Mouse (Mus musculus): ENCODE measurements around the gene Galnt15. TPM values are rescaled to one million over a fixed set of nuclear protein-coding genes. Genes with fewer than 3 reads are reported as not detected.

Galnt15 gene
- total and polyA plus RNA-seq, 2 experiments from 2014 or later: 2.4 to 5.1 TPM

DNA sequence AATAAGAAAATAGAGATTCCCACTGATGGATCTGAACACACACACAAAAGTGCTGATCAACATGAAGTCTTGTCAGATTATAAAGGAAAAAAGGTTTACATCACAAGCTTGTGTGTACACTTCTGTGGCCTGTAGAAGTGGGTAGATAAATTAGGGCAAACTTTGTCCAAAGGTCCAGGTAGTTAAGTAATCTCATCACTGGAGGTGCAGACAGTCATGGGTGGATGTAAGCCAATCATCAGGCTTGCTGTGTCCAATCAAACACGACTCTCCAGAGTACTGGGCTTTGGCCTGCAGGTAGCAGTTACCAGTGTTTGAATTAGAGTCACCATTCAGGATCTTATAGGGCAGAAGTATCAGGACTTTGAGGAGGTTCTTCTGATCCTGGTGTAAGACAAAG lies 64.2 kb downstream of the Galnt15 start:
- DNase-seq (ENCODE audit: low spot score) (no peak), ATAC-seq (no peak)
- Histone ChIP-seq H3K4me1 (ENCODE audit: insufficient read depth, low read length) (no peaks in the 10 kb centered on the region), H3K36me3 (ENCODE audit: insufficient read depth, low read length) (peaks cover 40% of the 10 kb centered on the region), H3K27ac (no peak overlapping the region), H3K9me3 (ENCODE audit: low read length) (no peaks in the 10 kb centered on the region), H3K27me3 (ENCODE audit: insufficient read depth, low read length) (no peaks in the 10 kb centered on the region), H3K4me3 (ENCODE audit: low read length) (no peak overlapping the region), H3K4me2 (ENCODE audit: low read depth, low read length) (no peak overlapping the region), H3K9ac (replicated peaks; ENCODE audit: low read length) (no peak overlapping the region)
- TF ChIP-seq CTCF (IDR thresholded peaks at IDR 0.05; ENCODE audit: low read depth): no peak
- 67% methylated on average over 1 of the region's 1 CpGs for WGBS

DNA sequence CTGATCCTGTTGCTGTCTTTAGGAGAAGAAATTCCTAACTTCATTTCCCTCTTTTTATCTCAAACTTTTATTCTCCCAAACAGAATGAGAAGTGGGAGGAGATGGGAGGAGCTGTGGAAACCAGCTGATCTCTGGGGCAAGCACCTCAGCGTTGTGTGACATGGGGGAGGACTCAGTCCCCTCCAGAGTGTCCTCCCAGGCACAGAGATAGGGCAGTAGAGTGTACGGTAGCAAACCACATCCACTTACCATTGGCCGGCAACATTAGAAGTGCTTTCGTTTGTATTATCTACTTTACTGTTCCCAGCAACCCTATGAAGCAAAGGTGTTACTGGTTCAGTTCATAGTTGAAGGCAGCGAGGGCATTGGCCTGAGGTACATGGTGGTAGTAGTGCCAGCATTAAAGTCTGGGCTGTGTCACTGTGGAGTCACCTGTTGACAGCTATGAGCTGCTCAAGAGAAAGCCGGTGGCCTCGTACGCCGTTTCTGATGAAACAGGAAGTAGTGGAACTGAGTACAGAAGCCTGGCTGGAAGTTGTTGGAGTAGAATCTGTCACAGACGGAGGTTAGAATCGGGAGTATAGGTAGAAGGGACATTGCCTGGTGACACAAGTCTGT lies 64.8 kb downstream of the Galnt15 start:
- no peak overlapping the region for H3K9ac ChIP-seq (replicated peaks; ENCODE audit: low read length)
- H3K9me3 ChIP-seq (ENCODE audit: low read length): no peaks in the 10 kb centered on the region
- no peak overlapping the region for H3K27ac ChIP-seq
- DNase-seq (ENCODE audit: low spot score) (no peak), ATAC-seq (no peak)
- H3K4me3 ChIP-seq (ENCODE audit: low read length): no peak overlapping the region
- no peak for TF ChIP-seq CTCF (IDR thresholded peaks at IDR 0.05; ENCODE audit: low read depth)
- peaks cover 46% of the 10 kb centered on the region for H3K36me3 ChIP-seq (ENCODE audit: insufficient read depth, low read length)
- no peaks in the 10 kb centered on the region for H3K4me1 ChIP-seq (ENCODE audit: insufficient read depth, low read length)
- no peaks in the 10 kb centered on the region for H3K27me3 ChIP-seq (ENCODE audit: insufficient read depth, low read length)
- 91% methylated on average over 11 of the region's 11 CpGs for WGBS
- H3K4me2 ChIP-seq (ENCODE audit: low read depth, low read length): no peak overlapping the region

DNA sequence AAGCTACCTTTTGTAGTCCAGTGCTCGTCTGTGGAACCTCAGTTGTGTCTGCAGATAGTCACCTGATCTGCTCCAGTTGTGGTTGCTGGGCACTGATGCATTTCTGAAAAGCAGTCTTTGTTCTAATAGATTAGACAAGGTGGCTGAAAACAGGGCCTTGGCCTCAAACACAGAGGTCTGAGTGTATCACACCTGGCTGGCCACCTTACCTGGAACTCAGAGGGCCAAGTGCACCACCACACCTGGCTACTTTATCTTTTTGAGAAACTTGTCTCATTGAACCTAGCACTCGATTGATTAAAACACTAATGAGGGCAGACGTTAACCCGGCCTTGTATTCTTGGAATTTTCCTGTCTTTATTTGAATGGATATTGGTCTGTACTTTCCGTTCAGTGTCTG lies 66.9 kb downstream of the Galnt15 start:
- Histone ChIP-seq H3K9me3 (ENCODE audit: low read length) (no peaks in the 10 kb centered on the region), H3K4me1 (ENCODE audit: insufficient read depth, low read length) (no peaks in the 10 kb centered on the region), H3K4me3 (ENCODE audit: low read length) (no peak overlapping the region), H3K9ac (replicated peaks; ENCODE audit: low read length) (no peak overlapping the region), H3K27me3 (ENCODE audit: insufficient read depth, low read length) (no peaks in the 10 kb centered on the region), H3K36me3 (ENCODE audit: insufficient read depth, low read length) (peaks cover 66% of the 10 kb centered on the region), H3K4me2 (ENCODE audit: low read depth, low read length) (no peak overlapping the region), H3K27ac (no peak overlapping the region)
- 88% methylated on average over 5 of the region's 5 CpGs for WGBS
- no peak for TF ChIP-seq CTCF (IDR thresholded peaks at IDR 0.05; ENCODE audit: low read depth)
- ATAC-seq (no peak), DNase-seq (ENCODE audit: low spot score) (no peak)

DNA sequence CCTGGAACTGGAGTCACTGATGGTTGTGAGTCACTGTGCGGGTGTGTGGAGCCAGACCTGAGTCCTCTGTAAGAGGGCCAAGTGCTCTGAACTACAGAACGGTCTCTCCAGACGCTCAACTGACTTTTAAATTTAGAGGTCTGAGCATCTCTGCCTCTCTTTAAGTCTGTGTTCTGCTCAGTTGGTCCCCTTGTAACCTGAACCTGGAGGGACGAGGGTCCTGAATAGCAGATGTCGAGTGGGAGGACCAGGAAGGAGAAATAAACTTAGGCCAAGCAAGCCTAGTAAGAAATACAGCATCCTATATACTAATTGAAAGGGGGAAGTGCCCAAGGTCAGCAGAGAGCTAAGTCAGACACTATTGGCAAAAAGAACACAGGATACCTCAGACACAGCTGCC lies 68.0 kb downstream of the Galnt15 start:
- no peak overlapping the region for H3K4me2 ChIP-seq (ENCODE audit: low read depth, low read length)

DNA sequence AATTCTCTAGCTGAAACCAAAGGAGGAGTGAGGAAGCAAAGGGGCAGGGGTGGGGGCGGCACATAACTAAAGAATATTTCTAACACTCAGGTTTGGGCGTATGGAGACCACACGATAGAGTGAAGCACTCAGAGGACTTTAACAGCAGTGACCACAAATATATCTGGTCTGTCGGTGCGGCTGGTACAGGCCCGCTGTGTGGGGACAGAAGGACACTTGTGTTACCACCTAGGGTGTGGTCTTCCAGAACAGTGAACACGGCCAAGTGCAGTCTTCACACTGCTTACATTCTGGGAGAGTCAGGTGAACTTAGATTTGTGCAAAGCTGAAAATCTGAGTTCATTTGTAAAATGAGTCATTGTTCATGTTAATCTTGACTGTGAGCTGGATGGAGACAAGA lies 68.9 kb downstream of the Galnt15 start:
- Histone ChIP-seq H3K27me3 (ENCODE audit: insufficient read depth, low read length) (no peaks in the 10 kb centered on the region), H3K27ac (no peak overlapping the region), H3K9me3 (ENCODE audit: low read length) (no peaks in the 10 kb centered on the region), H3K4me3 (ENCODE audit: low read length) (no peak overlapping the region), H3K4me2 (ENCODE audit: low read depth, low read length) (no peak overlapping the region), H3K9ac (replicated peaks; ENCODE audit: low read length) (no peak overlapping the region), H3K4me1 (ENCODE audit: insufficient read depth, low read length) (no peaks in the 10 kb centered on the region), H3K36me3 (ENCODE audit: insufficient read depth, low read length) (peaks cover 64% of the 10 kb centered on the region)
- 95% methylated on average over 7 of the region's 7 CpGs for WGBS
- ATAC-seq: no peak
- no peak for DNase-seq (ENCODE audit: low spot score)
- TF ChIP-seq CTCF (IDR thresholded peaks at IDR 0.05; ENCODE audit: low read depth): no peak

More for the DNA sequence above, 68.0 kb downstream of the Galnt15 start:
- no peak overlapping the region for H3K9ac ChIP-seq (replicated peaks; ENCODE audit: low read length)
- DNase-seq (ENCODE audit: low spot score): no peak
- 92% methylated on average over 5 of the region's 5 CpGs for WGBS
- peaks cover 68% of the 10 kb centered on the region for H3K36me3 ChIP-seq (ENCODE audit: insufficient read depth, low read length)
- no peak overlapping the region for H3K4me3 ChIP-seq (ENCODE audit: low read length)
- no peak overlapping the region for H3K27ac ChIP-seq
- no peaks in the 10 kb centered on the region for H3K9me3 ChIP-seq (ENCODE audit: low read length)
- no peak for ATAC-seq
- no peaks in the 10 kb centered on the region for H3K27me3 ChIP-seq (ENCODE audit: insufficient read depth, low read length)
- H3K4me1 ChIP-seq (ENCODE audit: insufficient read depth, low read length): no peaks in the 10 kb centered on the region
- no peak for TF ChIP-seq CTCF (IDR thresholded peaks at IDR 0.05; ENCODE audit: low read depth)

DNA sequence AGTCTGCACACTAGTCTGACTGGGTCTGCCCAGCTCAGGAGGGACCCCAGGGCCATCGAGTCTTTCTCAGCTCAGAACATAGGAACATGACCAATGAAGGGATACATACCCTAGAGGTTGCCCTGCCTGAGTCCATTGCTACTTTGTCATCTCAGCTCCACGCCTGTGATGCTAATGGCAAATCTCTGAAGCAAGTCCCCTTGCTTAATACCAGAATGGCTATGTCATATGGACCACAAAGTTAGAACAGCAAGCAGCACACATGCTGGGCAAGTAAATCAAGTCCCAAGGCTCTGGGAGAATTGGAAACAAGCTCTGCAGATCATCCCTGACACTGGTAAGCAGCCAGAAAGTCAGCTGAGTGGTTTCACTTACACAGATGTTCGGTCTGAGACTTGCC lies 70.2 kb downstream of the Galnt15 start:
- TF ChIP-seq CTCF (IDR thresholded peaks at IDR 0.05; ENCODE audit: low read depth): no peak
- Histone ChIP-seq H3K36me3 (ENCODE audit: insufficient read depth, low read length) (peaks cover 60% of the 10 kb centered on the region), H3K4me2 (ENCODE audit: low read depth, low read length) (no peak overlapping the region), H3K9ac (replicated peaks; ENCODE audit: low read length) (no peak overlapping the region), H3K4me1 (ENCODE audit: insufficient read depth, low read length) (no peaks in the 10 kb centered on the region), H3K27ac (no peak overlapping the region), H3K9me3 (ENCODE audit: low read length) (no peaks in the 10 kb centered on the region), H3K27me3 (ENCODE audit: insufficient read depth, low read length) (no peaks in the 10 kb centered on the region), H3K4me3 (ENCODE audit: low read length) (no peak overlapping the region)
- no peak for DNase-seq (ENCODE audit: low spot score)
- ATAC-seq: no peak
- WGBS: 96% methylated on average over 3 of the region's 3 CpGs

DNA sequence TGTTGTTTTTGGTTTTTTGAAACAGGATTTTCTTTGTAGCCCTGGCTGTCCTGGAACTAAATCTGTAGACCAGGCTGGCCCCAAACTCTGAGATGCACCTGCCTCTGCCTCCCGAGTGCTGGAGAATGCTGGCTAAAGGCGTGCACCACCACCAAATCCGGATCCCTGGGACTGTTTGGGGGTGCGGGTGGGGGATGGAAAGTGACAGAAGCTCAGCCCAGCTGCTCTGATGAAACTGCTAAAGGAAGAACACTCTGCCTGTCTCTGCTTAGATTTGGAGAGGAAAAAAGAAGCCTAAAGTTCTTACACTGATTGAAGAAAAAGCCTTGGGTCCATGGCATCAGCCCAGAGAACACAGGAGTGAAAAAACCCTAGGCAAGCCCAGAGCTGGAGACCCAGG lies 74.8 kb downstream of the Galnt15 start:
- H3K27ac ChIP-seq: no peak overlapping the region
- no peak overlapping the region for H3K9ac ChIP-seq (replicated peaks; ENCODE audit: low read length)
- H3K36me3 ChIP-seq (ENCODE audit: insufficient read depth, low read length): peaks cover 27% of the 10 kb centered on the region
- H3K4me3 ChIP-seq (ENCODE audit: low read length): no peak overlapping the region
- 92% methylated on average over 4 of the region's 4 CpGs for WGBS
- H3K4me1 ChIP-seq (ENCODE audit: insufficient read depth, low read length): no peaks in the 10 kb centered on the region
- H3K27me3 ChIP-seq (ENCODE audit: insufficient read depth, low read length): no peaks in the 10 kb centered on the region
- no peak for ATAC-seq
- no peak for TF ChIP-seq CTCF (IDR thresholded peaks at IDR 0.05; ENCODE audit: low read depth)
- H3K9me3 ChIP-seq (ENCODE audit: low read length): no peaks in the 10 kb centered on the region
- no peak for DNase-seq (ENCODE audit: low spot score)
- H3K4me2 ChIP-seq (ENCODE audit: low read depth, low read length): no peak overlapping the region
